Mouse (Mus musculus): ENCODE results near the gene Syne4. TPM values are rescaled to one million over a fixed set of nuclear protein-coding genes. Genes with fewer than 3 reads are reported as not detected.
A peak's percentile ranks its signal among the peaks of the same experiment; 100 is the strongest.

The Syne4 gene
- 1 to 10 TPM; 1.4 to 1.8 TPM for total RNA-seq (2021)
- long read RNA-seq, experiment 1, partial matches to known transcripts, result 0 of 1 reads
- long read RNA-seq, experiment 1, other reads (novel, unspliced or antisense), result 1 of 1 reads
- long read RNA-seq, experiment 2, result 0 reads

DNA sequence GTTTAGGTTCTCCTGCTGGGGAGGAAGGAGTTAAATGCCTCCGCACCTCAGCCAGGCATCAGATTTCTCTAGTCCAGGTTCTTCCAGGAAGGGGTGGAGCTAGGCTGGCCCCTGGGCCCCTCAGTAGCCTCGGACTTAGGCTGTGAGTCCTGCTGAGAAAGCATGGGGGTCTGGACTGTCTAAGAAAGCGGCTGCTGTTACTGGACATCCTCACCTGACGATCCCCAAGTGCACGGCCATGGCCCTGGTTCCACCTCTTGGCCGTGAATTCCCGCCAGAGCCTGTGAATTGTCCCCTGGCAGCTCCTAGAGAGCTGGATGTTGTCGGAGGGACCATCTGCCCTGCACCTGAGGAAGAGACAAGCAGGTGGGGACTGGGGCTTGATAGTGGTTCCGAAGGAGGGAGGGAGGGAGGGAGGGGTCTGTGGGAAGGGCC, at the start of gene Syne4:
TSS of gene Syne4 (plus strand) at position 87 of the 435 bp plus-strand sequence.
- DNase-seq, result no peak
- intact Hi-C loops (cut with DNase I), result no loop called here

- intact Hi-C loops (cut with DNase I), result no loop called here
- DNase-seq, result no peak
Observed at GRCm38 (mm10) chr7:30265041-30265440, 49.6 kb upstream of the Syne4 start.

- intact Hi-C loops (cut with DNase I), result no loop called here
- DNase-seq, result no peak
Observed at GRCm38 (mm10) chr7:30265531-30265930, 49.1 kb upstream of the Syne4 start.

DNA sequence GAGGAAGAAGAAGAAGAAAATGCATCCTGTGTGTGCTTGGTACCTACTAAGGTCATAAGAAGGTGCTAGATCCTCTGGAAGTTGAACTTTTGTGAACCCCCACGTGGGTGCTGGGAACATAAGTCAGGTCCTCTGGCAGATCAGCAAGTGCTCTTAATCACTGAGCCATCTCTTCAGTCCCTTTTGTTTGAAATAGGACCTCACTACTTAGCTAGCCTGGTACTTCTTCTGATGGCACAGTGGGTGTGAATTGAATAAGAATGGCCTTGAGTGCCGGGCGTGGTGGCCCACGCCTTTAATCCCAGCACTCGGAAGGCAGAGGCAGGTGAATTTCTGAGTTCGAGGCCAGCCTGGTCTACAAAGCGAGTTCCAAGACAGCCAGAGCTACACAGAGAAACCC, 48.7 kb upstream of the Syne4 start:
- intact Hi-C loops (cut with DNase I), result no loop called here
- no peak for DNase-seq

- intact Hi-C loops (cut with DNase I), result no loop called here
- no peak for DNase-seq
Observed at GRCm38 (mm10) chr7:30266780-30267179, 47.8 kb upstream of the Syne4 start.

DNA sequence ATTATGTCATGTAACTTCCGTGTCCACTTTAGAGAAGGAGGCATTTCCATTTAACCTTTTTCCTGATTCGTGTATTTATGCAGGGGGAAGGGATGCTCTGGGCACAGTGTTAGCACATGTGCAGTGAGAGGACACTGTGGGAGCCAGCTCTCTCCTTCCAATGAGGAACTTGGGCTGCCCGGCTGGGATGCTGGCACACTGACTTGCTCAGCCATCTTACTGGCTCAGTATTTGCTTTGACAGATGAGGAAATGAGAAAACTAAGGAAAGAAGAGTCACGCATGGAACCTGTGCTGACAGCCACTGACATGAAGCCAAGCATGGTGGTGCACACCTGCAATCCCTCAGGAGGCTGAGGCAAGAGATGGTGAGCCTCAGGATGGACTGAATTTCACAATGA, 45.0 kb upstream of the Syne4 start:
- intact Hi-C loops (cut with DNase I), result no loop called here
- no peak for DNase-seq

DNA sequence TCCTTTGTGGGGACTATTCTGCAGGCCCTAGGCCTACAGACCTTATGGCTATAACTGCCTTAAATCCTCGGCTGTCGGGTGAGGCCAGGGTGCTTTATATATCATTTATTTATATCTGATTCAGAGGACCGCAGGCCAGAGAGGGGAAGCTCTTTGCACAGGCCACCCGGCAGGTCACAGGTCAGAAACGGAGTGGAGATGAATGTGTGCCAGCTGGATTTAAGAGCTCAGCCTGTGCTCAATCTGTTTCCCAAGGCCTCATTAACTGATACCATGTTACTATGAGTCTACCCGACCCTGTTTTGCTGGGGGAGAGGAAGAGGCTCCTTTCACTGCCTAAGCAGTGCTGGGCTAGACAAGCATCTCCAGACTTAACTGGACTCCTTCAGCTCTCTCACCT, 40.2 kb upstream of the Syne4 start:
- intact Hi-C loops (cut with DNase I), result no loop called here
- DNase-seq, result no peak

GRCm38 (mm10) chr7:30278911-30279310, 35.7 kb upstream of the Syne4 start:
- DNase-seq, result no peak
- intact Hi-C loops (cut with DNase I), result no loop called here

- DNase-seq, result no peak
- intact Hi-C loops (cut with DNase I), result no loop called here
Observed at GRCm38 (mm10) chr7:30279536-30279935, 35.1 kb upstream of the Syne4 start.

DNA sequence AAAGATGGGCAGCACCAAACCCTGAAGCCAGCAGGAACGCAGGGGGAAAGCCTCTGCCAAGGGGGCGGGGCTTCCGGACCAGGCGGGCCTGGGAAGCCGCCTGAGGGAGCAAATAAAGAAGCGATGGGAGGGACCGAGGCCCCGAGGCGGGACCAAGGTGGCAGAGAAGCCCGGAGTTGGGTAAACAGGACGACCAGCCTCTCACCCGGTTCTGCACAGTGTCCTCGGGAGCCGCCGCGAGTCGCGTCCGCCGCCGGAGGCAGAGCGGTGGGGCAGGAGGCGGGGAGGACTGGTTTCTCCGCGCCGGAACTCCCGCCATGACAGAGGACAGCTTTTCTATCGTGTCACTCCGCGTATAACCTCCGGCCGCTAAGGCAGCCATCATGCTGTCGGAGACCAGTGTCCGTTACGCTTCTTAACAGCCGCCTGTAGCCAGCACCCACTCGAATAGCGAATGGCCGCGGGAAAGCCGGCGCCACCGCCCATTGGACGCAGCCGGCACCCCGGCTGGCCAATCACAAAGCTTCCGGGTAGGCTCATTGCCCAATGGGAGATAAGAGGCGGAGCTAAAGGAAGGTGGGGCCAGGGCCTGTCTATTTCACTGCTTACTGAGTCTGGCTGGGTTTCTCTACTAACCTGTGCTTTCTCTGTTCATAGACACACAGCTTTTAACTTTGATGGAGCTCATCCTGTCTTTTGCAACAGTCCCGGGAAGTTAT, 34.5 kb upstream of the Syne4 start, which contains the start of the genes Thap8 and Wdr62:
TSS of gene Thap8 (plus strand) at position 144 of the 719 bp plus-strand sequence.
TSS of gene Wdr62 (minus strand) at position 469 of the 719 bp plus-strand sequence.
- intact Hi-C loops (cut with DNase I), result loop anchor here (5.0 kb wide), 1 partner anchor 48 kb away; the partner anchor contains the start of genes Polr2i and Tbcb
- DNase-seq, result peak; percentile 91 to 94

- DNase-seq, result peak; percentile 84 to 88
- intact Hi-C loops (cut with DNase I), result loop anchor here (5.0 kb wide), 1 partner anchor 48 kb away; the partner anchor contains the start of genes Polr2i and Tbcb
Observed at GRCm38 (mm10) chr7:30280670-30281138, 33.9 kb upstream of the Syne4 start.

DNA sequence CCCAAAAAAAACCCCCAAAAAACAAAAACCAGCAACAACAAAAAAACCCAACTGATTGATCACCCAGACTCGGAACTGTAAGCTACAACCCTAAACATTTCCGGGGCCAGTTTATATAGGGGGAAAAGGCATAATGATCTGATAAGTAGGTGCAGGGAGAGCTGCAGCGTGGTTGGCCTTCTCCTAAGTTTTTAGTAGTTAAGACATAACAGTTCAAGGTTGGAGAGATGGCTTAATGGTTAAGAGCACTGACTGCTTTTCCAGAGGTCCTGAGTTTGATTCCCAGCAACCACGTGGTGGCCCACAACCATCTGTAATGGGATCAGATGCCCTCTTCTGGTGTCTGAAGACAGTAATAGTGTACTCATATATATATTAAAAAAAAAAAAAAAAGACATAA, 33.1 kb upstream of the Syne4 start:
- intact Hi-C loops (cut with DNase I), result loop anchor here (5.0 kb wide), 1 partner anchor 49 kb away; the partner anchor contains the start of genes Polr2i and Tbcb
- DNase-seq, result no peak

GRCm38 (mm10) chr7:30282740-30283139, 31.9 kb upstream of the Syne4 start:
- intact Hi-C loops (cut with DNase I), result loop anchor here (5.0 kb wide), 1 partner anchor 50 kb away; the partner anchor contains the start of genes Polr2i and Tbcb
- no peak for DNase-seq

DNA sequence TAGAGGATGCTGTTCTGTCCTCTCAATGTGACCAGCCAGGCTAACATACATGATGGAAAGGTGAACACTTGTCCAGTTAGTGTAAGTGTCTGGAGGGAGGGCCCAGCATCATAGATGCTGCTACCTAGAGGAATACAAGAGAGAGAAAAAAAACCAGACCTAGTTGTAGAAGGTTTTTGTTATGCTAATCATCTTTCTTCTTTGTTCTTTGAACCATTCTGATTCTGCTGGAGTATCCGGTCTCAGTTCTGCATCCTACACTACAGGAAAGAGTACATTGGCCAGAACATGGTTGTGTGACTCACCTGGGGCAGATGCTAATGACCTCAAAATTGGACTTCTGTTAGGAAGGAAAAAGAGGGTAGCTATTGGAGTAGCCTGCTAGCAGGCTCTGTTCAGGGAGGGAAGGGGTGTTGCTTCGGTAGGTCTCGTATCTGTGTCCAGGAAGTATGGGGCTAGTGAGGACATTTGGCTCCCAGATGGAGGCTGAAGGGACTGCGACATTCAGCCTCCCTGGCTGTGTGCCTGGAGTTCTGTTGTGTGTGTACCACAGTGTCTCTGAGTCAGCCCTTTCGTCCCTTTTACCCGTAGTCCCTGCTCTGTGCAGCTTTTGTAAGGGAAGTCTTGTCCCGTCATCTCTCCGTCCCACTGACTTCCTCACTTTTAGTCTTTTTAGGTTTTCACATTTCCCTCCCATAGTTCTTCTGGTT, 27.8 kb upstream of the Syne4 start:
- intact Hi-C loops (cut with DNase I), result no loop called here
- peak; percentile 63 to 66 for DNase-seq

DNA sequence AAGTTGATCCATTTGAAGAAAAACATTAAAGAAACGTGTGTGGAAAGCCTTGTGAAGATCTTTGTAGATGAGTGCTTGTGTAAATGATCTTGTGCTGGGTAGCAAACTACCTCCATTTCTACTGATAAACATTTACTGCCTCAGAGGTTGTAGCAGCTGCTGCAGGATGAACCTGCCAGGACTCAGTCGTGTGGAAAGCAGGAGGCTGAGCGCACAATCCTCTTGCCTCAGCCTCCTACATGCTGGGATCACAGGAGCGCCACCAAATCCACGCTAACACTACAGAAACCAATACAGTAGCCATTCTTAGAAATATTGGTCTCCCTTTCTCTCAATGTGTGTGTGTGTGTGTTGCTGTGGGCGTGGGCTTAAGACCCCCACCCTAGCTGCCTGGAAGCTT, 26.6 kb upstream of the Syne4 start:
- intact Hi-C loops (cut with DNase I), result no loop called here
- no peak for DNase-seq

- intact Hi-C loops (cut with DNase I), result no loop called here
Observed at GRCm38 (mm10) chr7:30289071-30289713, 25.4 kb upstream of the Syne4 start.

DNA sequence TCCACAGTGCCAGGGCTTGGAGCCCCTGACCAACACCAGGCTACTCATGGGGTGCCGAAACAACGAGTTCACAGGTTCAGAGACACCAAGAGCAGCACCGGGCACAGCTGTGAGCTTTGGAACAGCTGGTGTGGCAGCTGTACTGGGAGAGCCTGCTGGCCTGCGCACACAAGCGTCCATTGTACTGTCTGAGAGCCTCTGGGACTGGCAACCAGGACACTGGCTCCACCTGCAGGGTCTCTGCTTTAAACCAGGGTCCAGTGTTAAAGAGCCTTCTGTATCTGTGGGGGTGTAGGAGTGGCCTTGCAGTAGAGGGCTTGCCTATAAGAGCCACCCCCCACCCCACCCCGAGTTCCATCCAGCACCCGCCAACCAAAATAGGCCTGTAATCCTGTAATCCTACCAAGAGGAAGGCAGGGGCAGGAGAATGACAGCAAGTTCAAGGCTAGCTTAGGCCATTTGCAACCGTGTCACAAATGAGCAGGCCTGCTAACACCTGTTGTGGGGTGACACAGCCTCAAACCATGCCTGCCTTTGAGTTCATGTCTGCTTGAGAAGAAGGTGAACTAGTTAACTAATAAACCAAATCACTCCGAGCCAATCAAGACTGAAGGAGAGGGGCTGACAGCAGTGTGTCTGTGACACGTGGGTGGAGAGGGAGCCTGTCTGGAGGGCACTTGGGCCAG, 24.8 kb upstream of the Syne4 start:
- DNase-seq, result peak in 1 of 2 experiments; percentile 27
- intact Hi-C loops (cut with DNase I), result no loop called here

More at GRCm38 (mm10) chr7:30289071-30289713, 25.4 kb upstream of the Syne4 start:
- DNase-seq, result no peak

- intact Hi-C loops (cut with DNase I), result no loop called here
Observed at GRCm38 (mm10) chr7:30291215-30292131, 23.1 kb upstream of the Syne4 start, which contains the start of gene Clip3. TSS of gene Clip3 (plus strand) at chr7:30291728.

DNA sequence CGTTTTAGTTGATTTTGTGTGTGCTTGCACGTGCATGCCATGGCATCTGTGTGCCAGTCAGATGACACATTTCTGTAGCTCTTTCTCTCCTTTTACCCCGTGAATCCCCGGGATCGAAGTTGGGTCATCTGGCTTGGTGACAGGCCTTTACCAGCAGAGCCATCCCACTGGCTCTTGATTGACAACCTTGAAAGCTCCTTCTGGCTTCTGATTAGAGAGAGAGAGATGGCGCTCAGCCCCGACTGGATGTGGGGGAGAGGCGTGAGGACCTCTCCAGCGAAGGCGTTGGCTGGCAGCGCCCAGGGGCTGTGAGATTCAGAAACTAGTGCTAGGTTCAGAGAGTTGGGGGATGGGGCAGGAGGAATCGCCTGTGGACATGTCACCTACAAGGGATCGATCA, 20.8 kb upstream of the Syne4 start:
- DNase-seq, result no peak
- intact Hi-C loops (cut with DNase I), result no loop called here

More at GRCm38 (mm10) chr7:30291215-30292131, 23.1 kb upstream of the Syne4 start, which contains the start of gene Clip3:
- peak; percentile 79 to 80 for DNase-seq

All from heart, postnatal 14 days (tissue).